Mouse (Mus musculus) natural killer cell, adult 2 months (primary cell): Measurements from ENCODE around the gene Atp11c.

Experiments used
- DNase-seq, 2 experiments: peaks; one replicate each; pipeline ENCODE4 v3.0.0; 2022; ENCODE audit warnings: low spot score in 2 of 2

Gene Atp11c

GRCm38 (mm10) chrX:60592598-60592997 is at the start of gene Atp11c:
Gene Atp11c, minus strand, starts transcription at chrX:60592698.
- DNase-seq, result no peak

DNA sequence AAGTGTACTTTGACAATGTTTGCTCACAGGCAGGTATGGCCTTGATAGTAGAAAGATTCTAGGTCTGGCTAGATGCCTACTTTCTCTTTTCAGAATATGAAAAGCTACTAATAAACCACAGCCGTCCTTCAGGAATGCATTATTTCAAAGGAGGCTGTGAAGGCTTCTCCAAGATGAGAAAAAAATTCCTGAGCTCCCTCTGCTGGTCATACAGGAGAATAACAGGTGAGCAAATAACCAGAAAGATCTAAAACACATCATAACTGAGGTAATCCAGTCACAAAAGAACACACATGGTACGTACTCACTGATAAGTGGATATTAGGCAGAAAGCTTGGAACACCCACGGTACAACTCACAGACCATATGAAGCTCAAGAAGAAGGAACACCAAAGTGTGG is 16.7 kb upstream of the Atp11c start:
- no peak for DNase-seq

DNA sequence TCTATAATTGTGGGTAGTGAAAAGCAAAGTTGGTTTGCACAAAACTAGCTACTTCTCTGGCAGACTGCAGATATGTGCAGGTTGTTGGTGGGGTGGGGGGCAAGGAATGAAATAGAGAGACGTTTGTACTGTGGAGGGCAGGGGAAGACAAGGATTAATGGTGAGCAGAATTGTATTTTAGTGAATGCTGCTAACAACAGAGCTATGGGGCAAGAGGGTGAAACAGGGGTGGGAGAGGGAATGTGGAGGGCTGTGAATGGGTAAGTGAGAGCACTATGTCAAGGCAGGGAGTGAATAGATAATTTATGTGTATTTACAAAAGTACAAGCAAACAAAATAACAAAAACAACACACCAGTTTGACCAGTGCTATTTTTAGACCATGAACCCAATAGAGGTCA is 22.0 kb downstream of the Atp11c start:
- no peak for DNase-seq

GRCm38 (mm10) chrX:60569047-60569446 is 23.5 kb downstream of the Atp11c start:
- no peak for DNase-seq

- no peak for DNase-seq
Measured at GRCm38 (mm10) chrX:60555242-60555641, 37.3 kb downstream of the Atp11c start.

DNA sequence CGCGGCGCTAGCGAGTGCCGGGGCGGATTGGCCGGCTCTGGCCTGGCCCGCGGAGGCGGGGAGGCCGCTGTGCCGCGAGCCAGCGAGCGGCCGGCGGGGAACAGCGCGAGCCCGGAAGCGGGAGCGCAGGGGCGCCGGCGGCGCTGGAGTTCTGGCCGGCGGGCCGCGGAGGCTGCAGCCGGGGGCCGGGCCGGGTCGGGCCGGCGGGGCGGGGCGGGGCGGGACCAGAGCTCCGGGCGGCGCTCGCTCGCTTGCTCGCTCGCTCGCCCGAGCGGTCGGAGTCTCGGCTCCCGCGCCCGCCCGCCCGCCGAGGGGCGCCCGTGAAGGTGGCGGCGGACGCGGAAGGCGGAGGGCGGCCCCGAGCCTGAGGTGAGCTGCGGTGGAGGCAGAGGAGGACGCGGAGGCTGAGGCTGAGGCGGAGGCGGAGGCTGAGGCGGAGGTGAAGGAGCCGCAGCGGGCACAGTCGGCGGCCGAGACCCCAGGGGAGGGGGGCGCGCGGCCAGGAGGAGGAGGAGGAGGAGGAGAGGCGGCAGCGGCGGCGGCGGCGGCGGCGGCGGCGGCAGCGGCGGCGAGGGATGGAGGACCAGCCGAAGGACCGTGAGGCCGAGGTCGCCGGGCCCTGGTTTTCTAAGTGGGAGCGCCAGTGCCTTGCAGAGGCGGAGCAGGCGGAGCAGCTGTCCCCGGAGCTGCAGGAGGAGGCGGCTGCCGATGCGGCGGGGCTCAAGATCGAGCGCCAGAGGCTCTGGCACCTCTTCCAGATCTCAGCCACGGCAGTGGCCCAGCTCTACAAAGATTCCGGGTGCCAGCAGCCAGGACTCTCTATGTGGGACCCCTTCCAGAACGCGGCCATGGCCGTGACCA is 44.8 kb downstream of the Atp11c start:
- no peak for DNase-seq

- no peak for DNase-seq
Measured at GRCm38 (mm10) chrX:60547098-60547443, 45.4 kb downstream of the Atp11c start.

DNA sequence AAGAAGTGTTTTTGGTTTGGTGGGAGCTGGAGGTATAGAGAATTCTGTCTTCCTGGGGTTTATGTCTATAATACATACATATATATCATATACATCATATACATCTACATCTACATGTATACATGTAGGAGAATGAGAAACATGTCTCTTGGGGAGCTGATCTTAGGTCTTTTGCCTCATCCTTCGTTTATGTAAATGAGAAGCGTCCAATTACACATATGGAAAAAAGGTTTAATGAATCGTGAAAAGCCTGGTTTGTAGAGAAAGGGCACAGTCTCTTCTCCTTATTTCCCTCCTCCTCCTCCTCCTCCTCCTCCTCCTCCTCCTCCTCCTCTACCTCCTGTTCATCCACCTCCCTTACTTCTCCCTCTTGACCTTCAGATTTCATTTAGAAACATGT is 46.6 kb downstream of the Atp11c start:
- DNase-seq, result no peak

DNA sequence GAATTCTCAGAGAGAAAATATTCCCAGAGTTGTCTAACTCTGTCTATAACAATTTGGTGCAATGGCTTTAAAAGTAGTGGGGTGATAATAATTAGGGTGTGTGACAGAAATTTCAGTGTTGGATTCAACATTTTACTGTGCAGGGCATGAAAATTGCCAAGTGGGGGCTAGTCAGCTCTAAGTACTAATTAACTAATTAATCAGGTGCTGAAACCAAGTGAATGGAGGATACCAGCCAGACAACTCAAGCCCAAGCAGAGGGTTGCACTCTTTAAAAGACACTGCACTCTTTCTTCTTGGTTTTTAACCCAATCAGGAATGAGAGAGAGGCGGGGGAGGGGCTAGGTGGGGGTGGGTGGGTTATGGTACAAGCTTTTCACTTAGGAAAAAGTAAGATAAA is 47.1 kb downstream of the Atp11c start:
- no peak for DNase-seq

- DNase-seq, result no peak
Measured at GRCm38 (mm10) chrX:60544098-60544497, 48.4 kb downstream of the Atp11c start.

GRCm38 (mm10) chrX:60542901-60543300 is 49.6 kb downstream of the Atp11c start:
- no peak for DNase-seq

- no peak for DNase-seq
Measured at GRCm38 (mm10) chrX:60539149-60539548, 53.3 kb downstream of the Atp11c start, which contains the start of gene Gm7073. Gene Gm7073, minus strand, starts transcription at chrX:60539249.

GRCm38 (mm10) chrX:60503995-60504394 is 88.5 kb downstream of the Atp11c start:
- DNase-seq, result no peak

DNA sequence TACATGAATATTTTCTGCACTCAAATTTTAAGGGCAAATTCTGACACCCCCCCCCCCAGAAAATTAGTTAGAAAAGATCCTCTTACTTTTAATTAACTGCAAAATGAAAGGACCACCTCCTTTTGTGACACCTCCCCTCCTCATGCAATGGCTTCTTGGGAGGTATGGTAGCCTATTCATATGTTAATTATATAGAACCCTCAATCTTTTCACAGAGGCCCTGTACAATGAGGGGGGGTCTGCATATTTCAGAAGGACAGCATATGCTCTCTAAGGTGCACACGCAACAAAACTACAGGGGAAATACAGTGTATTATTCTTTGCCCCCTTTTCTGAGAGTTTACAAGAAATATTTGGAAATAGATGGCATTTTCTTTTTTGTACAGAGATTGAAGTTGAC is 94.7 kb downstream of the Atp11c start:
- no peak for DNase-seq

- no peak for DNase-seq
Measured at GRCm38 (mm10) chrX:60495308-60495707, 97.2 kb downstream of the Atp11c start.

GRCm38 (mm10) chrX:60463786-60464185 is 128.7 kb downstream of the Atp11c start:
- no peak for DNase-seq

- no peak for DNase-seq
Measured at GRCm38 (mm10) chrX:60414563-60415111, 177.9 kb downstream of the Atp11c start.

DNA sequence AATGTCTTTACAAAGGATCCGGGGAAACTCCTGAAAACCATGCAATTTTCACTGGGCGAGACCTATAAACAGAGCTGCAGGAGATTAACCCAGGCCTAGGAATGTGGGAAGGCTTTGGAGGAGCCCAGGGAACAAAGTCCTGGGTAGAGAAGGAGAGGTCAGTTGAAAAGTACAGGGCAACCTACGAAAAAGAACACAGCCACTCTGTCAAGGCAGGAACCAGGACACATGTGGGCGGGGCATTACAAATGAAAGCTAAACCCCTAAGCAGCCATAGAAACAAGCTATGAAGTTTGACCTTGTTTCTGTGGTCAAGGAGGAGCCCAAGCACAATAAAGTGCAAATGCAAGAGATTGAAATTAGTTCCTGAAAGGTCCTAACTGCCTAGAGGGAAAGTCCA is 186.8 kb downstream of the Atp11c start:
- no peak for DNase-seq

DNA sequence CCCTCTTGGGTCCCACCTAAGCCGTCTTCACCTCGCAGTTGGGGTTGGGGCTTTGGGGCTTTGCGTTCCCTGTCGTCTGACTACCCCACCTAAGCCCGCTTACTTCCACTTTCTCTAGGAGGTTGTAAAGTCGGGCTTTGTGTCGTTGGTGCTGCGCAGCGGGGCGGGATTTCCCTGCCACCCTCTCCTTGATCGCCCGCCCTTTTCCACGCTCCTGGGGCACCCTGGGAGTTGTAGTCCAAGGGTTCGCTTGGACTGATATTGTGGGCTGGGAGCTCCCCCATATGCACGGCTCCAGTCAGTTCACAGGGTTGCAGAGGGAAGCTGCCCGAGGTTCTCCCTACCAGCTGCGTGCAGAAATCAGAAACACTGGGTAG is 187.8 kb downstream of the Atp11c start:
- DNase-seq, result peak; percentile 82 to 86

DNA sequence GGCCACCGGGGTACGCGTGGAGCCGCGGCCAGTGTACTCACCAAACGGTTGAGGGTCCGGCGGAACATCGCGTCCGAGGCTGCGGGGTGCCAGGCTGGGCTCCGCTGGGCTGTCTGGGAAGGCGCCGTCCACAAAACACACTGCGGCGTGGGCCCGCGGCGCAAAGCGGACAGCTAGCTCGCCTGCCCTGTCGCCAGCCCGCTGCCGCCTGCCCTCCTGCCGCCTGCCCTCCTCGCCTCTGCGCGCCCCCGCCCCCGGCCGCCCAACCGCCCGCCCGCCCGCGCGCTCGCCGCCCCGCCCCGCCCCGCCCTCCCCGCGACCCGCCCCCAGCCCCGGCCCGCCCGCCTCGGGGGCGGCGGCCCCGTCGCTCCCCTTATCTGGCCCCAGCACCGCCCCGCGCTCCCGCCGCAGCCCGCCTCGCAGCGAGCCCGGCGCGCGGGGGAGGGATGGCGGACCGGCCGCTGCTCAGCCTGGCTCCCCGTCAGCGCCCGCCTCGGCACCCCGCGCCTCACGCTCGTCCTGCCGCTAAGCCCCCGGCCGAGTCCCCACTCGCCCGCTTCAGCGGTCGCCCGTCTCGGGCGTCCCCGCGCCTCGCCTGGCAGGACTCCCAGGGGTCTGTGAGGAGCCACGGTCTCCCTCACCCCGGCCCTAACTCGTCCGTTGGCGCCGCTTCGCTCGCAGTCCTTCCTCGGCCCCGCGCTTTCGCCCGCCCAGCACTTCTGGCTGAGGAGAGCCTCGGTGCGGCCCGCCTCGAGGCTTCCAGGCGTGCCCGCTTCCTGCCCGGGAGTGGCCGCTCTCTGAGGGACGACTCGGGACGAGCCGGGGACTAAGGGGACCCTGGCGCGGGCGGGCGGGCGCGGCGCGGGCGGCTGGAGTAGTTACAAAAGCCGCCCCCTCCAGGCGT is 188.5 kb downstream of the Atp11c start:
- DNase-seq, result peak; percentile 10 to 38

DNA sequence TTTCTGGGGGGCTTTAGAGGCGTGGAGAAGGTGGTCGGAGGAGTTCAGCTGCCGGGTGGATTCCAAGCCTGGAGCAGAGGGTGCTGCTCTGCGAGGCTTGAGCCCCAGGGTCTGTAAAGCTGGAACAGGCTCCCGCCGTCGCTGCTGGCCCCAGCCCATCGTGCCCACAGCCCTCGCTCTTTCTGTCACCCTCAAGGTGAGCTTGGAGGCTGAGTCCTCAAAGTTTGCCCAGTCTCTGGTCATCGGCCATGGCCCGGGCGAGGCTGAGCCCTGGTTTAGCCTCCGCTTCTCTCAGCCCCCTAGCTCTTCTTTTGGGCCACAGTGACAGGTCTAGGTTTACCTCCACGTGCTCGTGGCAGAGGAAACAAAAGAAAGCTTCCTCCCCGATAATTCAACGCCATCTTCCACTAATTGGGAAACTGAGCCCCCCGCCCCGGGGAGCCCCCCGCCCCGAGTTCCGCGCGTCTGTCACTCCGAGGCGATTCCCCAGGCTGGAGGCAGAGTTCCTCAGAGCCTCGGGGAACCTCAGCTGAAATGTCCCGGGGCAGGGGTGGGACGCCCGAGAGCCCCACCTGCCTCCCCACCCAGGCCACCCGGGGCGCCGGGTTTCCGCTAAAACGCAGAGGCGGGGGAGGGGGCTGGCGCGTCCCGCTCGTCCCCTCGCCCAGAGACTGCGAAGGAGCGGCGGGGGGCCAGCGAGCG is 189.3 kb downstream of the Atp11c start:
- peak in 1 of 2 experiments; percentile 8 for DNase-seq

DNA sequence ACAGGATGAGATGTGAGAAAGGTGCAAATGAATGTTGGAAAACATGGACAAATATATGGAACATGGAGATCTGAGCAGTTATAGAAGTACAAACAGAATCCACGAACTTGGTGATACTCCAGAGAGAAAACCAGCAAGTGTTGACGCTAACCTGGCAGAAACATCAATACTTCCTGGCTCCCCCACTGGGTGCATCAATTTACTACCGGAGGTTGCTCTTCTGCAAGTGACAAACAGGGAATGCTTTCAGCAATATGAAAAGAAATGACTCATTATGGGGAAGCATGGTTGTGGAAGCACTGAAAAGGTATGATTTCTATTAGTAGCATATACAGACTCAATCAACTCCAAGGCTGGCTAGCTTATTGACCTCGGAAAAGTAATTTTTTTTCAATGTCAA is 198.2 kb downstream of the Atp11c start:
- DNase-seq, result no peak
